Mouse (Mus musculus) cortical plate, adult 2 months (tissue): ENCODE data around the gene Amh. TPM values are rescaled to one million over a fixed set of nuclear protein-coding genes. Genes with fewer than 3 reads are reported as not detected.
"Not testable (repeated sequence)": the region's sequence is repeated elsewhere in the genome, so short reads cannot be mapped to it uniquely, and the experiment has no call there.

ENCODE experiments used
- H3K27ac ChIP-seq: fragments of 200-500 bp; 2 replicates; pipeline ENCODE4 v1.5.1; 2012; ENCODE audit warnings: low read length, control low read depth, inconsistent platforms; ENCODE audit not compliant: insufficient read depth
- H3K4me1 ChIP-seq: fragments of 200-500 bp; 2 replicates; pipeline ENCODE4 v1.6.1; 2011; ENCODE audit warnings: low read length; ENCODE audit not compliant: control insufficient read depth, insufficient read depth
- H3K4me3 ChIP-seq: fragments of 200-500 bp; 2 replicates; pipeline ENCODE4 v1.5.1; 2011; ENCODE audit warnings: mild to moderate bottlenecking, low read length, control low read depth; ENCODE audit not compliant: insufficient read depth
- CTCF ChIP-seq: fragments of 200-500 bp; IDR thresholded peaks from 2 replicates; pipeline ENCODE4 v1.5.1; 2011; ENCODE audit warnings: mild to moderate bottlenecking, control low read depth, low read length; ENCODE audit not compliant: insufficient read depth; ENCODE audit errors: extremely low read depth
- POLR2A ChIP-seq: fragments of 200-500 bp; IDR thresholded peaks from 2 replicates; pipeline ENCODE4 v1.6.1; 2011; ENCODE audit warnings: mild to moderate bottlenecking, low read length, control low read depth; ENCODE audit not compliant: insufficient read depth; ENCODE audit errors: extremely low read depth
- polyA plus RNA-seq: library from polyadenylated mRNA; depleted of rRNA; stranded (reverse); fragments of >200 nt; gene quantifications from 2 replicates; pipeline ENCODE4 v1.2.3, GENCODE M21; 2012

Gene Amh
- polyA plus RNA-seq, 1 experiment: 2.3 TPM

DNA sequence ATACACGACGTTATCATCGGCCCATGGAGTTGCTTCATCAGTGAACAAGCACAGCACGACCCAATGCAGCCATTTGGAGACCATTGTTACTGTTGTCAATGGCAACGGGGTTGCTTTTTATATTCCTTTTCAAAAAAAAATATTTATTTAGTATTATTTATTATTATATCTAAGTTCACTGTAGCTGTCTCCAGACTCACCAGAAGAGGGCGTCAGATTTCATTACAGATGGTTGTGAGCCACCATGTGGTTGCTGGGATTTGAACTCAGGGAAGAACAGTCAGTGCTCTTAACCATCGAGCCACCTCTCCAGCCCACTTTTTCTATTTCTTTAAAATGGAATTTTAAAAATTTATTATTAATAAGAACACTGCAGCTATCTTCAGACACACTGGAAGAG lies 9.8 kb downstream of the Amh start:
- TF ChIP-seq POLR2A: no peak
- TF ChIP-seq CTCF: no peak
- Histone ChIP-seq H3K27ac (no peak overlapping the region), H3K4me3 (no peak overlapping the region), H3K4me1 (no peaks in the 10 kb centered on the region)

DNA sequence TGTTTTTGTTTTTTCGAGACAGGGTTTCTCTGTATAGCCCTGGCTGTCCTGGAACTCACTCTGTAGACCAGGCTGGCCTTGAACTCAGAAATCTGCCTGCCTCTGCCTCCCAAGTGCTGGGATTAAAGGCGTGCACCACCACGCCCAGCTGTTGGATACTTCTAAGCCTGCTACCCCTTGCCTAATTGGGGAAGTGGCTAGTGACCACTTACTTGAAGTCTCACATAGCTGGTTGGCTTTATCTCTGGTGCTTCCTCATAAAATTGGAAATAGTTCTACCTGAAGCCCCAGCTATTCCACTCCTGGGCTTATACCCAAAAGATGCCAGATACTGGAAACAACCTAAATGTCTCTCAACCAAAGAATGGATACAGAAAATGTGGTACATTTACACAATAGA lies 11.3 kb downstream of the Amh start:
- H3K27ac ChIP-seq, H3K4me1 ChIP-seq, H3K4me3 ChIP-seq: not testable (repeated sequence)

DNA sequence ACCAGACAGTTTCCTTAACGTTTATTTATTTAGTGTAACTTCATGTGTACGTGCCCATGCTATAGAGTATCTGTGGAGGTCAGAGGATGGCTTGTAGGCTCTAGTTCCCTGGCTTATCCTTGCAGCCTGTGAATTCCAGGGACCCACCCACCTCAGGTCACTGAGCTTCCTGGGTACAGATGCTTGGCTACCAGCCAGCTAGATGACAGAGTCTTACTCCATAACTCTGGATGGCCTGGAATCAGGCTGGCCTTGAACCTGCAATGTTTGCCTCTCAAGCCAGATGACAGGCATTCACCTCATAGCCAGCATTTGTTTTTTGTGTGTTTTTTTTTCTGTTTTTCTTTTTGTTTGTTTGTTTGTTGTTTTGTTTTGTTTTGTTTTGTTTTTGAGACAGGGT lies 12.1 kb downstream of the Amh start:
- TF ChIP-seq POLR2A: no peak
- TF ChIP-seq CTCF: no peak
- no peak overlapping the region for H3K27ac ChIP-seq
- H3K4me3 ChIP-seq: no peak overlapping the region
- H3K4me1 ChIP-seq: no peaks in the 10 kb centered on the region

DNA sequence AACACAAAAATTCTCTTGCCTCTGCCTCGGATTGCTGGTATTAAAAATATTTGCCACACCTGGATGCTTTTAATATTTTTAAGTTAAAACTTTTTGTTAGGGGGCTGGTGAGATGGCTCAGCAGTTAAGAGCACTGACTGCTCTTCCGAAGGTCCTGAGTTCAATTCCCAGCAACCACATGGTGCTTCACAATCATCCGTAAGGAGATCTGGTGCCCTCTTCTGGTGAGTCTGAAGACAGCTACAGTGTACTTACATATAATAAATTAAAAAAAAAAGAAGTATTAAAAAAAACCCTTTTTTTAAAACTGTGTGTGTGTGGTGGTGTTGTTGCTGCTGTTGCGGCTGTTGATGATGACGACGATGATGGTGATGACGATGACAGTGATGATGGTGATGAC lies 12.9 kb downstream of the Amh start:
- not testable (repeated sequence) for H3K4me3 ChIP-seq, H3K4me1 ChIP-seq, H3K27ac ChIP-seq

DNA sequence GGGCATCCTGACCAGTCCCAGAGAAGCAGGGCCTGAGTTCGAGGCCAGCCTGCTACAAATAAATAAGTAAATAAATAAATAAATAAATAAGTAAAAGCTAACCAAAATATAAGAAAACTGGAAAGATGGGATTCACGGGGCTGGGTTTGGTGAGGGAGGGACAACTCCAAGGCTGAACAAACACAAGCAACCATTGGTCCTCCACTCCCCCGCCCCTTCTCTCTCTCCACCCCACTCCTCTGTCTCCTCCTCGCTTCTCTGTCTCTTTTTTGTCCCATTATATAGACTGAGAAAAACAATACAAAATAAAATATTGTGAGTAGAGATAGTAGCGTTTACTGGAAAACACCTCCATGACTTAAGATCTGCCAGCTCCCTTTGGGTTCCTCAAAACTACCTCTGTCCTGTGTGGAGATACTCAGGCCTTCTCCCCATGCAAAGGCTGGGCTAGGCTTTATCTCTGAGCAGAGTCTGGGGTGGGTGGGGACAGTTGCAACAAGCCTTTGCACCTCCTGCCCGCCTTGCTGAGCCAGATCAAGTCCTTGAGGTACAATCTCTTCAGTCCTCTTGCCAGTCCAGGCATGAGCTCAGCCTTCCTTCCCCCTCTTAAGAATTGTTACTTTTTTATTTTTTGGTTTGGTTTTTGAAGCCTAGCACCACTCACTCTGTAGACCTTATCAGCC lies 13.7 kb downstream of the Amh start:
- no peak overlapping the region for H3K27ac ChIP-seq
- TF ChIP-seq CTCF: no peak
- TF ChIP-seq POLR2A: no peak
- H3K4me3 ChIP-seq: no peak overlapping the region
- H3K4me1 ChIP-seq: no peaks in the 10 kb centered on the region

DNA sequence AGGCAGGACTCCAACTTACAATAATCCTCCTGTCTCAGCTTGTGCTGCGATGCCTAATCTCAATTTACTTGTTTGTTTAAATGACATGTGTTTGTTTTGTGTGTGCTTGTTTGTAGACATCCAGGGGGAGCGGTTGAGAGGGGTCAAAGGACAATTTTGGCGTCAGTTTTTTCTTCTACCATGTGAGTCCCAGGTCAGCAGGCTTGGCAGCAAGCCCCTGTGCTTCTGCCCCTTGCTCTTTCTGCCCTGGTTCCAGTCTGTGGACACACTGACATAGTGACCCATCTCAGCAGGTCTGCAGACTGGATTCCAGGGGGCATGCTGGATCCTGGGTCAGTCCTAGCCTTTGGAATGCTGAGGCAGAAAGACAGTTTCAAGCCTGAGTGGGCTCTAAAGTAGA lies 14.4 kb downstream of the Amh start:
- Histone ChIP-seq H3K27ac (no peak overlapping the region), H3K4me1 (no peaks in the 10 kb centered on the region), H3K4me3 (no peak overlapping the region)
- TF ChIP-seq POLR2A (no peak), CTCF (no peak)

DNA sequence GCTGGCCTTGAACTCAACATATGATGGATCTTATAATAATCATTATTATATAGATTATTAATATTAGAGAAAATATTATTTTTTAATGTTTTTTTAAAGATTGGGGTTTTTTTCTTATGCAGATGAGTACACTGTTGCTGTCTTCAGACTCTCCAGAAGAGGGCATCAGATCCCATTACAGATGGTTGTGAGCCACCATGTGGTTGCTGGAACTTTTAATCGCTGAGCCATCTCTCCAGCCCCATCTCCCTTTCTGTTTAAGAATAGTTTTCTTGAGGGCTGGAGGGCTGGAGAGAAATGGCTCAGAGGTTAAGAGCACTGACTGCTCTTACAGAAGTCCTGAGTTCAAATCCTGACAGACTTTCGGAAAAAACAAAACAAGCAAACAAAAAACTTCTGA lies 16.9 kb downstream of the Amh start:
- H3K4me1 ChIP-seq: no peaks in the 10 kb centered on the region
- H3K4me3 ChIP-seq: no peak overlapping the region
- H3K27ac ChIP-seq: no peak overlapping the region
- TF ChIP-seq POLR2A: no peak
- peak; percentile 46 for TF ChIP-seq CTCF

DNA sequence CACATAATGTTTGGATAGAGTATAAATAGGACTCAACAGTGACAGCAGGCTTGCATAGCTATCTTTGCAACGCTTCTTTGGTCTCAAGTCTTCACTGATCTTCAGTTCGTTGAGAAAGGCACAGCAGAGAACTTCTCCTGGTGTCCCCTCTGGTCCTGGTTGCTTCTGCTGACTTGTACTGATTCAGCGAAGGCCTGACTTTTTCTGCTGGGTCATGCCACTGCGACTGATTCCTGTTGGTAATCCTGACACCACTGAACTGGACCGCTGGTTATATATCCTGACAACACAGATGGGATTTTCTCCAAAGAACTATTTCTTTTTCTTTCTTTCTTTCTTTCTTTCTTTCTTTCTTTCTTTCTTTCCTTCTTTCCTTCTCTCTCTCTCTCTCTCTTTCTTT lies 17.5 kb downstream of the Amh start:
- Histone ChIP-seq H3K4me3 (no peak overlapping the region), H3K27ac (no peak overlapping the region), H3K4me1 (no peaks in the 10 kb centered on the region)
- TF ChIP-seq CTCF (no peak), POLR2A (no peak)

DNA sequence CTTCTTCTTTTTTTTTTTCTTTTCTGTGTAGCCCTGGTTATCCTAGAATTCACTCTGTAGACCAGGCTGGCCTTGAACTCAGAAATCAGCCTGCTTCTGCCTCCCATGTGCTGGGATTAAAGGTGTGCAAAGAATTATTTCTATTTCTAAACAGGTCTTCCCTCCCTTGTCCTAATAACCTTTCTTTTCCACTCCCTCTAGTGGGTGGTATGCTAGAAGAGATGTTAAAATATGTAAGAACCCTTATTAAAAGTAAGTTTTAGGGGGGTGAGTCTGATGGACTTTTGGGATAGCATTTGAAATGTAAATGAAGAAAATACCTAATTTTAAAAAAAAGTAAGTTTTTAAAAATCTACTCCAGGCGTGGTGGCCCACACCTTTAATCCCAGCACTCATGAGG lies 18.3 kb downstream of the Amh start:
- H3K4me1 ChIP-seq: 0 out of 2 replicates have a peak, but pooled peaks cover 2% of the 10 kb centered on the region
- no peak overlapping the region for H3K4me3 ChIP-seq
- no peak for TF ChIP-seq POLR2A
- TF ChIP-seq CTCF: no peak
- H3K27ac ChIP-seq: no peak overlapping the region

DNA sequence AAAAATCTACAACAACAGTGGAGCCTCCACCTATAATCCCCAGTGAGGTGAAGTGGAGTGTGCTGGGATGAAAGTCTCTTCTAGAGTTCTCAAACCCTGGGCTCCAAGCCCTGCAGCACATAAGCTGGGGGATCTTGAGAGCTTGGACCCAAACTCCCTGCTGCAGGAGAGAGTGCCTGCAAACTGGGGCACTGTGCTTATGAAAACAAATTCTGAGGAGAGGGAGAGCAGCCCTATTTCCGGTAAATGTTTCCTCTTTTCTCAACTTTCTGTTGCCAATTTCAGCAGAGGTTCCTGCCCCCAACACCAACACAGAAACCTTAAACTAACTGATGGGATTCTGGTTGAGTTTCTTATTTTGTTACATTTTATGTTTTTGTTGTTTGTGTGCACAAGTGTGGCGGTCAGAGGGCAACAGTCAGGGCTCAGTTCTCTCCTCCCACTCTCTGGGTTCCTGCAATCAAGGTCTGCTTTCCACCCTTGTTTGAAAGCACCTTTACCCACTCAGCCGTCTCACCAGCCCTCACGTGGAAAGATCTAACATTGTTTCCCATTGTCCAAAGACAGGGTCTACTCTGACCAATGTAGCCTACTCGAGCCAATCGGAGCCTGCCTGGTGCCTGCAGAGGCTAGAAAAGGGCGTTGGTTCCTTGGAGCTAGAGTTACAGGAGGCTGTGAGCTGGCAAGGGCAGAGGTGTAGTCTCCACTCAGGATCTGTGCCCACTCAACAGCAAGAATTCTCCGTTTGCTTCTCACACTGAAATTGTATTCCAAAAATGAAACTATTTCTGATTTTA lies 19.0 kb downstream of the Amh start:
- no peak overlapping the region for H3K4me3 ChIP-seq
- no peak overlapping the region for H3K27ac ChIP-seq
- 0 out of 2 replicates have a peak, but pooled peaks cover 2% of the 10 kb centered on the region for H3K4me1 ChIP-seq
- TF ChIP-seq CTCF: no peak
- no peak for TF ChIP-seq POLR2A

DNA sequence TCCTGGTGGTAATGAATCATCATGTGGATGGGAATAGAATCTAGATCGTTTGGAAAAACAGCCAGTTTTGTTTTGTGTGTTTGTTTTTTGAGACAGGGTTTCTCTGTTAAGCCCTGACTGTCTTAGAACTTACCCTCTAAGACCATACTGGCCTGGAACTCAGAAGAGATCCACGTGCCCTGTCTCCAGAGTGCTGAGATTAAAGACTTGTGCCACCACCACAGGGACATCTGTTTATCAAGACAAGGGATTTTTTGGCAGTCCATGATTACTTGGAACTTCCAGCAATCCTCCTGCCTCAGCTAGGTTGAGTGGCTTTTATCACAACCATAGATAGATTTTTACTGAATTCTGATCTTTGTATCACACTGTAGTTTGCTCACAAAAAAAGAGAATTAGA lies 19.8 kb downstream of the Amh start:
- Histone ChIP-seq H3K4me3 (no peak overlapping the region), H3K27ac (no peak overlapping the region), H3K4me1 (0 out of 2 replicates have a peak, but pooled peaks cover 2% of the 10 kb centered on the region)
- TF ChIP-seq POLR2A: no peak
- TF ChIP-seq CTCF: no peak
